Mouse (Mus musculus): ENCODE data around the gene Bcas1.

DNA sequence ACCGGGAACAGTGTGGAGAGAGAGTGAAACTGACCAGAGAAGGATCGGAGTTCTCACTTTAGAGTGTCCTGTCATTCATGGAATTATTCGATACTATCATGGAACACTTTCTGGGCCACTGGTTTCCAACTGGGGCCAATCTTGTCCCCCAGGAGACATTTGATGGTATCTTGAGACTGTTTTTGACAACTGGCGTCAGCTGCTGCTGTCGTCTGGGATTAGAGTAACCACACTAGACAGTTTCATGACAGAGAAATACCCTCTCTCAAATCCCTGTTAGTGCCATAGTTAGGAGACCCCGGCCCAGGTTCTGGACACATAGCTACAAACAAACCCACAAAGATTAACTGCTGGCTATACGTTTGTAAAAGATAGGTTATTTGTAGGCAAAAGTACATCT is 124.0 kb downstream of the Bcas1 start:
- TF ChIP-seq CTCF (IDR thresholded peaks at IDR 0.05; ENCODE audit: low read depth) (no peak), EP300 (IDR thresholded peaks at IDR 0.05; ENCODE audit: low read depth) (no peak)
